Mouse (Mus musculus) erythroblast, adult 5-6 weeks (primary cell): ENCODE measurements around the gene Gata3. TPM values are rescaled to one million over a fixed set of nuclear protein-coding genes. Genes with fewer than 3 reads are reported as not detected.

ENCODE experiments used
- ATAC-seq: replicated peaks from 2 replicates; pipeline ENCODE4 v1.8.0; 2016; ENCODE audit warnings: moderate number of reproducible peaks, mild to moderate bottlenecking, moderate TSS enrichment, inconsistent platforms; ENCODE audit not compliant: poor library complexity, low FRiP score, severe bottlenecking
- total RNA-seq, 2 experiments: library from RNA; stranded (forward) in 1 of 2; stranded (reverse) in 1 of 2; fragments of 150-400 nt in 1 of 2; fragments of 200-764, 138-1000 nt in 1 of 2; gene quantifications; 2 replicates each; pipeline versions ENCODE4 v1.2.3 to v1.2.4; 2015 to 2017; ENCODE audit warnings: low replicate concordance in 2 of 2

The Gata3 gene
- total RNA-seq, 2 experiments from 2014 or later: 1.4 to 1.5 TPM

DNA sequence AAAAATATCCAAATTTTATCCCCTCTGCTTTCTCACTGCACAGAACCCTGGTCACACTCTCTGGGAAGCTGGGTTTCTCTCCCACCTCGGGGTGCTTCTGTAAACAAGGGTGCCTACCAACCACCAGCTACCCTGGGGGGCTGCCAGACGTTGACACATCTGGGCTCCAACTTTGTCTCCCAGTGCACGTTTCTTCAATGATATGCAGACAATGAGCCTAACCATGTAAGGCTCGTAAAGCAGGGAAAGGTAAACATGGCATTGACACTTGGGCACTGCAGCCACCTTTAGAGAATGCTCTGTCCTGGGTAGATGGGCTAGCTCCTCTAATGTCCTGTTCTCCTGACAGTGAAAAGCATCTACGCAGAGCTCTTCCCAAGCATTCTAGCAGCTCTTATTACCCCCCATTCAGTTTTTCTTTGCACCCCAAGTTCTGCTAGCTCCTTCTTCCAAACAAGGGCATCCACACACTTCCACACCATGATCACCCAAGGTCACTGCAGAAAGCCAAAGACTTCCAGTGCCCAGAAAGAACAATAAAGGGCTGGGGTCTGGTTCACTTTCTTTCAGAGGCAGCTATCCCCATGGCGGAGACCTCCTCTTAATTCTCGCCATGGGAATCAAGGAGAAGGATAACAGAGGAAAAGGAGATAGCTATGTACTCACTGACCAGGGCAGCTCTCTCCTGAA is 2.8 kb downstream of the Gata3 start:
- ATAC-seq: no peak

DNA sequence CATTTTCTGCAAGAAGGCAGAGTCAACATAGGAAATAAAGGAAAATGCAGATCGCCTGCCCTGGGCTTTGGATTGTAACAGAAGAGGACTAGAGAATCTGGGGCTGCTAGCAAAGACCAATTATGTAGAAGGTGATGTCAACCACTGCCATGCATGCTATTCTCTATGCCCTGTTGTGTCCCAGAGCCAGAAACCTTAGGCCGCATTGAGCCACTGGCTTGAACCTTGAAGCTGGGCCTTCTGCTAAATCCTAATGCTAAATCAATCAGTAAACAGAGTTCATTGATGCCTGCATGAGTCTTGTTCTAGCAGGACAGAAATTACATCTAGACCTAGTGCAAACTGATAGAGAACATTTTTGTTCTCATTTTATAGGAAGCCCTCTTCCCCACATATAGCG is 3.8 kb downstream of the Gata3 start:
- no peak for ATAC-seq

DNA sequence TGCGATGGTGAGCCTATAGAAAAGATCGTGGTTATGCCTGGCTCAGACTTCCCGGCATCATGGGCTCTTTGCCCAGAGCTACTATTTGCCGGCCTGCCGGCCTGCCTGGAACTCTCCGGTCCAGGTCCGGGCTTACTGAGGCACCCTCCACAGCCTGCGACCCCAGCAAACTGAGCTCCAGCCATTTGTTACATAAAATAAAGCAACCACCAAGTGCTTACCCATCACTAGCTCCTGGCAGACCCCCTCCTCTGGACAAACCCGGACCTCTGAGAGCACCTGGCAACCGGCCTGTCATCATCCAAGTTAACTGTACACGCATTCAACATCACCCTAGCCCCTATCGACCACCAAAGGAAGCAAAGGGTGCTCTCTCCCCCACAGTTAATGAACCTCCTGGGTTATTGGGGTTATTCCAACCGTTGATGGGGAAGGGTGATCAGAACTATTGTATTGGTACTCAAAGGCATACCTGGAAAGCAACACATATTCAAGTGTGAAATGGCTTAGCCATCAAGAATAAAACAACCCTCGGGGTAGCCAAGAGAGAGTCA is 4.5 kb downstream of the Gata3 start:
- no peak for ATAC-seq

DNA sequence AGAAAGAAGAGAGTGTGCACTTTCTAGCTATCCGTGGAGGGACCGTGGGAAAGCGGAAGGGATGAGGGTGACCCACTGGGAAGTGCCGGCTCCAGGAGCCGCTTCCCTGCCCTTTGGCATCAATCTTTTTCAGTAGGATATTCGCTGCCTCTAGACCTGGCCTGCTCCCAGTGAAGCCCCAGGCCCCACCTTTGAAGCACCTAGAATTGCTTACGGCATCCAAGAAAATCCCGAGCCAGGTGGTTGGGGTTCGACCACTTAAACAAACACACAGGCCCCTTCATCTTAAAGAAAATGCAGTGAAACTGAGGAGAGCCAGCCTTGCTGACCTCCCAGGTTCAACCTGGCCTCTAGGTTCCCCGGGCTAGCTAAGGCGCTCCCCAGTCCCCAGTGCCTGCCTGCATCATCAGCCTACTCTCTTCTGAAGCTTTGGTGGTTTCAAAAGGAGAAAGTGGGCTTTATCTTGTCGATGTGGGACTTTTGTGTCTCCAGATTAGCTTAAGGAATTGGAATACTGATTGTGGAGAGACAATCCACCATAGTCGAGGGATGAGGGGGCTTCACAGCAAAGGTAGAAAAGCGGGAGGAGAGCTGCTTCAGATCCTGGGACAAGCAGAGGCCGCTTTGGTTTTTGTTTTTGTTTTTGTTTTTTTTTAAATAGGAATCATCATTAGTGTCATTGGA is 5.2 kb downstream of the Gata3 start:
- no peak for ATAC-seq

DNA sequence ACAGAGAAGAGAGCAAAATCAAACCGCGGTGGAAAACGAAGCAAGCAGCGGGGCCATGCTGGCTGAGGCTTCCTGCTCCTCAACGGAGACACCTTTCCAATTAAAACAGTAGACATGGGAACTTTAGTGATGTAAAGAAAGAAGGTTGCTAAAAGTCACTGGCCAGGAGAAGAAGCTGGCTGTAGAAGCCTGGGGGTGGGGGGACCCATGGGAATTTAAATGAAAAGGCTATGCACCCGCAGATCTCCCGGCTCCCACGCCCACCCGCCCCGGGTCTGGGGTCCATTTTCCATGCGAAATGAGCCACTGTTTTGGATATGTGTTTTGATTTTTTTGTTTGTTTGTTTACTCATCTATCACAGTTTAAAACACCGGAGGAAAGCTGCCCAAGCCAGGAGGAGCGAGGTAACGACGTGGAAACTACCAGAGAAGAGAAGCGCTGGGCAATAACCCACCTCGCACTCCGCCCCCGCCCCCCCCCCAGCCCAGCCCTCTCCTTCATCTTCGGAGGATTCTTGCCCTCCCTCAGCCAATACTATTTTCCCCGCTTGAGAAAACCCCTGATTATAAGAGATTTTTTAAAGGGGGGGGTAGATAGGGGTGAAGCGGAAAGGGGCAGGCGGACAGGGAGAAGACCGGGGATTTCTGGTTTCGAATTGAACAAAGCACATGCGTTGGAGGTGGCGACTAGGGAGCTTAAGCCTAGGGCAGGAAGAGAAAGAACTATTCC is 5.9 kb downstream of the Gata3 start:
- ATAC-seq: no peak

DNA sequence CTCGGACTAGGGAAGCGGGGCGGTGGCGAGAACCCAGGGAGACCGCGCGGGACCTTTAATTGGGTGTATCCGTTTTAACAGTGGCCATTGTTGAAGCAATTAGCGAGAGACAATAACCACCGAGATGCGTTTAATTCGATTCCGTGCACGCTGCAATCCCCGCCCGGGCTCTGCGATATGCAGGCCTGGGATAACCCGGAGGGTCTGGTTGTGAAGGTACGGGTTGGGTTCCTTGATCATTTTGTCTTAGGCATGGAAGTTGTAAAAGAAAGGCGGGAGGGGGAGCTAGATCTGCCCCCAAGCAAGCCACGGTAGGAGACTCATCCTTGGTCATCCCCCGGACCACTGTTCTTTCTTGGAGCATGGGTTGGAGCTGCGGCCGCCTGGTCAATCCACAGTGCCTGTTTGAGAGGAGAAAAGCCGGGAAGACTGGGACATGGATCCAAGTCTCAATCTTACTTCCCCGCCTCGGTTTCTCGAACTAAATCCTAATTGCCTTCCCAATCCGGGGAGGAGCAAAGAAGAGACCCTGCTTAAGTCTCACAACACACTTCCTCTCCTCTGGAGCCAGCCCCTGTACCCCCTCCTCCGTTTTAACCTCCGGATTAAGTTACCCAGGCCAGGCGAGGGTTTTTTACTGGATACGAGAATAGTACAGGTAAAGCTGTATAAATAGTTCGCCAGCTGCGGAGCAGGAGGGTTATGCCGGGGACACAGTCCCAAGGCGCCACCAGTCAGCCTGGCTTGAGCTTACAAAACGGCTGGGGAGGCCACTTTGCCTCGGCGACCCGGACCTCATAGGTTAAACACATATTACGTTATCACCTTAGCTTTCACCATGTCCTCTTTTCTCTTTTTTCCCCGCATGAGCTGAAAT is 6.7 kb downstream of the Gata3 start:
- ATAC-seq: no peak

DNA sequence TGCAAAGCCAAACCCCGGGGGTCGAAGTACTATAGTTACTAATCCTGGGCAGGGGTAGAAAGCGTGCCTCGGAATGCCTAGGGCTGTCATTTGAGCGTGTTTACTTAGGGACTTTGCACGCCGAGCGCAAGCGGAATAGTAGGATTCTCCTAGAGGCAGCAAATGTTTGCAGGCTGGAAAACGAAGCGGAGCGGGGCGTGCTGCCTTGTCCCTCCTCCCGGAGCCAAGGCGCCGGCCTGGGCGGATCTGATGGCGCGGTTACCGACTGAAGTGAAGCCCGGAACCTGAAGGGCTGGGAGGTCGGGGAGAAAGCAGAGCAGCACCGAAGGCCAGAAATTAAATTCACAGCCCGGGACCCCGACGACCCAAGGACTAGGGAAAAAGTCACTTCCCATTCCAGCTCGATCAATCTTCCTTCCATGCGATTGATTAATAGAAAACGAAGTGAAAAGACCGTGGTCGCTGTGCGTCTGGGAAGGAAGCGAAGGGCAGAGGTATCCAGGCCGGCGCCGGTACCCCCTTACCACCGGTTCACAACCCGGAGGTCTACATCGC is 7.4 kb downstream of the Gata3 start:
- no peak for ATAC-seq

DNA sequence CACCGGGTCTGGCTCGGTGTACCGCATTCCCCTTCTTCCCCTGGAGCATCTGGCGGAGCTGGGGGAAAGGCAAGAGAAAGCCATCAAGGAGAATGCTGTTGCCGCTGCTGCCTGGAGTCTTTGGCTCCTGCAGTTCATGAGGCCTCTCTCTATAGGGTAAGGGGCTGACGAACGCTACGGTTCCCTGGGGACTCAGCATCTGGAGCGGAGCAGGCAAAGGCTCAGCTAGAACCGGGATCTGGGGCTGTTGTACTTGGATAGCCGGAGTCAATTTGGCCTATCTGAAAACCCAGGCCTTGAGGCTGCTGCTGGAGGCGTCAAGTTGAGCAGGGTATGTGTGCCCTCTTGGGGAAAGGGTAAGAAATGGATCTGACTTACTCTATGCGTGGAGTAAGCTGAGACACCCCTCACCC is 8.2 kb downstream of the Gata3 start:
- ATAC-seq: no peak

DNA sequence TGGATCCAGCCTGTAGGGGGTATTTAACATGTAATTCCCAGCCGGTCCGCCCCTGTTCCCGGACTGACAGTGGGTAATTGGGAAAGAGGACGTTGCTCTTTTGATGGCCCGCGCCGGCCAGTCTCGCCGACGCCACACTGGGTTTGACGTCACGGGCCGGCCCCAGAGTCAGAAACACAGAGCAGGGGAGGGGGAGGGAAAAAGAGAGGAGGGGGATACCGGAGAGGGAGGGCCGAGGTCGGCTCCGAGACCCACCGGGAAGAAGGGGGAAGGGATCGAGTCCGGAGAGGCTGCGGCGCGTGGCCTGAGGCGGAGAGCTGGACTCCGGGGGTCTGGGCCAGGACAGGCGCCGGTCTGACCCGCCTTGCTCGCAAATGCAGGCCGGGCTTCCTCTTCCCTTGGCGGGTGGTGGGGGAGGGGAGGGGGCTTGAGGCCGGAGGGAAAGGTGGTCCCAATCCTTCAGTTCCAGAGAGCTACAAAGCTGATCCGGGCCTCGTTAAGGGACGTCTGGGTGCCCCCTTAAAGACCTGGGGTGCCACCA is 8.7 kb downstream of the Gata3 start, which contains the start of gene 4930412O13Rik:
TSS of gene 4930412O13Rik (plus strand) at position 202 of the 541 bp plus-strand sequence.
- no peak for ATAC-seq

DNA sequence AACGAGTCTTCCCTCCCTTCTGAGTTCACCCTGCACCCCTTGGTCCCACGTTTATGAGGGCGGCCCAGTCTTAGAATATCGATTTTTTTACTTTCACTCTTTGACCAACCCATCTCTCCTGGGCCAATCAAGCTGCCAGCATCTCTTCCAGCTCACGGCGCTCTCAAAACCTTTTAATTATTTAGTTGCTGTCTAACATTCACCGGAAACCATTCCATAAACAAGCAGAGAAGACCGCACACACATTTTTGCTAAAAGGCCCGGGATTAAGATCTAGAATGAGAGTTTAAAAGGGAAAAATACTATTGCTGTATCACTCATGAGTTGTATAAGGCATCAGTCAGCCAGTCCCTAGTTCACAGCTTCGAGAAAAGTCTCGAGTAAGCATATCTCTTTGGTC is 9.6 kb downstream of the Gata3 start:
- ATAC-seq: no peak

DNA sequence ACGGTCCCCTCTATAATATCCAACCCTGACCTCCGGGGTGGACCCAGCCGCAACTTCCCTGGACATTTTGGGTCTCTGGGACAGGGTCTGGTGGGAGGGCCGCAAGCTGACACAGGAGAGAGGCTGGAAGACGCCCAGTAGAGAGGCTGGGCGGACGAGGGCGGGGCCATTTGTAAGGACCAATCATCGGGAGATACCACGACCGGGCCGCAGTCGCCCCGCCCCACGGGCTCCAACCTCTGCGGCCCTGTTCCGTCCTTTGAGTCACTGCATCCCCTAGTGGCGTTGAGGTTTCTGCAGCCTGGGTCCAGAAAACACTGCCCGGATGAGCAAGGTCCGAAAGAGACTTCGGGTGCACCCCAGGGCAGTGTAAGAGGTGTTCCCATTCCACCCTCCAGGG is 10.3 kb downstream of the Gata3 start:
- ATAC-seq: peak; percentile 82

DNA sequence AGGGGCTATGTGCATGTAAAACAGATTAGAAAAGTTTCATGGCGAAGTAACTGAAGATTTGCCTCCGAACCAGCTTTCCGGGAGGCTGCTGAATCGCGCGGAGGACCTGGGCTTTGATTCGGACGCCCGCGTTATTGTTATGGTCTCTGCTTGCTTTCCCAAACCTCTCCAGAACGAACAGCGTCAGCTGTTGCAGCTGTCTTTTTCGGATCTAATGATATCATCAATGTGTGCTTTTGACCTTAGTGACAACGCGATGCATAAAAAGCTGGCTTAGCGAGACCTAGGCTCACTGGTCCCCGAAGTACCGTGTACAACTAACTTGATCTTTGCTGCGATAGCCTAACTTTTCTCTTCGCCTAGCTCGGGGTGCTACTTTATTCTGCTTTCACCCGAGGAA is 10.7 kb downstream of the Gata3 start:
- ATAC-seq: no peak

DNA sequence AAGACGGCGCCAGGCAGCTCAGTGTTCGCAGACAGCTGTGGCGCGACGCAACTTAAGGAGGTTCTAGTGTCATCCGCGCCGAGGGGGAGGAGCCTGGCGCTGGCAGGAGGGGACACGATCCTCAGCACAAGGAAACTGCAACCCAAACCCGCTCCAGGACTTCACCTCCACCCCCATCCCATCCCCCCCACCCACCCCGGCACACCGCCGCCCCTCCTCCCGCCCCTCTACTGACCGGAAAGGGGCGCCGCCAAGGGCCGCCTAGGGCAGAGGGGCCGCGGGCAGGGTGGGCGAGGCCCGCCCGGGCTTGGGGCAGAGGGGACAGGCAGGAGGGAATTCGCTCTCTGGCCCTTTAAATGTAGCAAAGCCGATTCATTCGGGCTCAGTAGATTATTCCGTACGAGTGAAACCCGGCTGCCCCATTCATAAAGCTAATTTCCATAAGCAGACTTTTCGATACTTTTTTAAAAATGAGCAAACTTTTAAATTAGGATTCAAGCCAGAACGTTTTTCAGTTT is 11.2 kb downstream of the Gata3 start:
- ATAC-seq: no peak

DNA sequence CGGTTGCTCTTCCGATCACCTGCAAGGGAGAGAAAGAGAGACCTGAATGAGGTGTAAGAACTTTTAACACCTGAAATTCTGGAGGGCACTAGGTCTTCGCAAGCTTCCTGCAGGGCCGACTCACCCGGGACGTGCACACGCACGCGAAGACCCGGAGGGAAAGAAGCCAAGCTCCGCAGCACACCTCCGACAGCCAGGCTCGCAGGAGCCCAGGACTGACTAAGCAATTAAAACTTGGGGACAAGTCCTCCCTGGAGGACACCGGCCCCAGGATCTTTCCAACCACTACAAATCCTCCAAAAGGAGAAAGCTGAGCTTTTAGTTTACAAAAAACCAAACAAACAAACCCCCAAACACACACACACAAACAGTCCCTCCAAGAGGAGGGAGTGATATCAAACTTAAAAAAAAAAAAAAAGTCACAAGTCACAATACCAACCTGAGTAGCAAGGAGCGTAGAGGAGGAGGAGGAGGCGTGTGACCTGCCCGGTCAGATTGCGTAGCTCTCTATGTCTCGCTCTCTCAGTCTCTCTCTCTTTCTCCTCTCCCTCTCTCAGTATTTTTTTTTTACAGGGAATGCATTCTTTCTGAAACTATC is 11.8 kb downstream of the Gata3 start:
- ATAC-seq: no peak

DNA sequence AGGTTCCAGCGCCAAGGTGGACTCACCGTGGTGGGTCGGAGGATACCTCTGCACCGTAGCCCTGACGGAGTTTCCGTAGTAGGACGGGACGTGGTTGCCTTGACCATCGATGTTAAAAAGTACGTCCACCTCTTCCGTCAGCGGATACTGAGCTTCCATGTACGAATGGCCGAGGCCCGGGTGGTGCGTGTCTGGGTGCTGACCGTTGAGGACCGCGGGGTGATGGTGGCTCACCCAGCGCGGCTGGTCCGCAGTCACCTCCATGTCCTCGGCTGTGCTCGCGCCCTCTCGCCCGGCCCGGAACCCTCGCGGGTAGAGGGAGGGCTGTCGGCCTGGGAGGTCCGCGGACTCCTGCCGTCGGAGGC is 12.5 kb downstream of the Gata3 start:
- no peak for ATAC-seq

DNA sequence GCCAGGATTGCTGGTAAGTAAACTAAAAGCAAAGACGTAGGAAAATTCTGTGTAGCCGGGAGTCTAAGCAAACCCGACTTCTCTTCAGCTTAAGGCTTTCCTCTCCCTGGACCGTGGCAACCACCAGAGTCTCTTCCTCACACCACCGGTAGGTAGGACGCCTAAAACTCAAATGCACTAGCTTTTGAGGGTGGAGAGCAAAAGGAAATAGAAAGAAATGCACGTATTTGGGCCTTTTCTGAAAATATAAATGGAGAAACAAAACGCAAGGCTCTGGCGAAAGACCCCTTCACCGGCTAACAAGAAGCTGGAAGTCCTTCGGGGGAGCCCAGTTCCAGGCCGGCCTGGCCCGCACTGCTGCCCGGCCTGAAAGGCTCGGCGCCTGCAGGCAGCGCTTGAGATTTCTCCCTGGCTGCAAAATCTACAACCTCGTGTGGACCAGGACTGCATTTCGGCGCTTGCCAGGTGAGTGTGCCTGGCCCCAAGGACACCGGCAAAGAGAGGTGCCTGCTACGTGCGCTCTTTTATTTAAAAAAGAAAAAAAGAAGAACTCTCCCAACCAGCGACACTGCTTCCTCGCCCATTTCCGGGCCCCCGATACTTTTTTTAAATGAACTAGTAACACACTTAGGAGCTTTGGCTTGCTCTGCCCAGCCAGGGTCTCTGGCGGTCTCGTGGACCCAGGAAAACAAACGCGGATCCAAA is 13.1 kb downstream of the Gata3 start:
- ATAC-seq: no peak

DNA sequence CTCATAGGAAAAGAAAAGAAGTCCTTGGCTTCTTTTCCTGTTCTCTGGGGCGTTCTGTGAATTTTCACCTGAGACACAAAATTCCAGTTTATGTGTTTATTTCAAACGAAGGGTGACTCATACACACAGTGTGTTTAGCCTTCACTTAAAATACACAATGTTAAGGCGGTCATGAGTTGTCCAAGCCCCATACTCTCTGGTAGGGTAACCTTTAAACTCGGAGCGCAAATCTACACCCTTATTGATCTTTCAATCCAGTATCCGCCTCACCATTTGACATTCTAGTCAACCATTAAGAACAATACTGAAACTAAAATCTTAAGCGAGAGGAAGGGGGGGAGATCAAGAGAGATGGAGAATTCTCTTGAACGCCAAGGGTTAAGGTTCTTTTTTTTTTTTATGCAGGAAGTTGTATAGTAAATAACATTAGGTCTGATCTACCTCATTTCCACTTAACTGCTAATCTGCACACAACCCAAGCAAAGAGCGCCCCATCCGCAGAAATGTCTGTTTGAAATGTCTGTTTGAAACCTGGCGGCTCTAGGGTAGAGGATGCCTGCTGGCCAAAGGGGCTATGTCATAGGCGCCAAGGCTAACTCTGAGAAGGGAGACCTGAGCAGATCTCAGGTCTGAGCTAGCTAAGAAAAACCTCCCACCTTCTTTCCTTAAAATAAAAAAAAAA is 14.0 kb downstream of the Gata3 start:
- ATAC-seq: no peak
